Mouse (Mus musculus) megakaryocyte, embryonic 14.5 days (primary cell): ENCODE results near the gene Inpp5f. TPM values are rescaled to one million over a fixed set of nuclear protein-coding genes. Genes with fewer than 3 reads are reported as not detected.

Experiments
- H3K27me3 ChIP-seq: replicated peaks from 2 replicates; pipeline ENCODE3; 2012; ENCODE audit warnings: inconsistent platforms
- H3K36me3 ChIP-seq: replicated peaks from 2 replicates; pipeline ENCODE3; 2012; ENCODE audit warnings: low read length, inconsistent platforms, mixed read lengths
- H3K4me1 ChIP-seq: 2 replicates; pipeline ENCODE4 v1.6.1; 2012; ENCODE audit warnings: inconsistent platforms
- H3K4me3 ChIP-seq: replicated peaks from 2 replicates; pipeline ENCODE3; 2012; ENCODE audit warnings: moderate library complexity, mild to moderate bottlenecking, inconsistent platforms
- H3K9me3 ChIP-seq: 2 replicates; pipeline ENCODE4 v1.6.1; 2012; ENCODE audit warnings: inconsistent platforms
- FLI1 ChIP-seq: IDR thresholded peaks from 2 replicates; pipeline ENCODE4 v1.6.1; 2012; ENCODE audit warnings: low read length, inconsistent platforms, mixed read lengths
- GATA1 ChIP-seq: IDR thresholded peaks from 3 replicates; pipeline ENCODE4 v1.6.1; 2012; ENCODE audit warnings: mixed read lengths, low read length, inconsistent platforms, borderline replicate concordance
- polyA plus RNA-seq: library from polyadenylated mRNA; stranded (reverse); fragments of >175 nt; gene quantifications from 2 replicates; pipeline ENCODE4 v1.2.3, GENCODE M21; 2012; ENCODE audit warnings: low replicate concordance; ENCODE audit not compliant: insufficient read depth

Inpp5f gene
- polyA plus RNA-seq, 1 experiment = 0.51 TPM

DNA sequence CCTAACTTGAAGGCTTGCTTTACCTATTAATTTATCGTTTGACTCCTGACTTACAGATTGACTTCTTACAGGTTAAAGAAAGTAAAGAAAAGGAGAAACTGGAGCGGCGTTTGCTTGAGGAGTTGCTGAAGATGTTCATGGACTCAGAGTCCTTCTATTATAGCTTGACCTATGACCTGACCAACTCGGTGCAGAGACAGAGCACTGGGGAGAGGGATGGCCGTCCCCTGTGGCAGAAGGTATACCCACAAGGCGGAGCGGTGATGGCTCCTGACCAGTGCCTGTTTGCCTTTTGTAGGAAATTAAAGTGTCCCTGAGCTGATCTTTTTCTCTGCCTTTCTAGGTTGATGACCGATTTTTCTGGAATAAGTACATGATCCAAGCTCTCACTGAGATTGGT, 52.8 kb downstream of the Inpp5f start:
- no peaks in the 10 kb centered on the region for H3K27me3 ChIP-seq

DNA sequence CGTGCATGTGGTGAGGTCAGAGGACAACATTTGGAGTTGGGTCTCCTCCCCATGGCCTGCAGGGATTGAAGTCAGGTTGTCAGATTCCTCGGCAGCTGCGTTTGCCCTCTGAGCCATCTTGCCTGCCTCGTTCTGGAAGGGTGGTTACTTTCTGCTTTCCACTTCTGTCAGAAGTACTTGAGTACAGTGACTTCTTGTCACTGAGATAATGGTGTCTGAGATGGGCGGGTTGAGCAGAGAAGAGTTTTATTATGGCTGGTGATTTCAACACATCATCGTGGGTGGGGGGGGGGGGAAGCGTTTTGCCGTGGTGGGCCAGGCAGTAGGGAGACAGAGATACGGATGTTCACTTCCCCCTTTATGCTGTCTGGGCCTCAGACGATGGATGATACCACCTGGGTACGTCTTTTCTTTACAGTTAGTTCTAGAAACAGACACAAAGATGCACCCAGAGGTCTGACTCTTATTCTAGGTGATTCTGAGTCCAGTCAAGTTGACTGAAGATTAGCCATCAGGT, 53.8 kb downstream of the Inpp5f start:
- peaks cover 53% of the 10 kb centered on the region for H3K4me1 ChIP-seq
- peaks cover 67% of the 10 kb centered on the region for H3K36me3 ChIP-seq
- no peaks in the 10 kb centered on the region for H3K27me3 ChIP-seq
- H3K9me3 ChIP-seq = peaks cover 4% of the 10 kb centered on the region
- TF ChIP-seq FLI1 (no peak), GATA1 (no peak)
- no peak overlapping the region for H3K4me3 ChIP-seq

More for the DNA sequence above, 52.8 kb downstream of the Inpp5f start:
- TF ChIP-seq GATA1 (no peak), FLI1 (no peak)
- Histone ChIP-seq H3K4me3 (no peak overlapping the region), H3K36me3 (peaks cover 70% of the 10 kb centered on the region), H3K4me1 (peaks cover 44% of the 10 kb centered on the region), H3K9me3 (peaks cover 4% of the 10 kb centered on the region)

GRCm38 (mm10) chr7:128667788-128668187, 56.7 kb downstream of the Inpp5f start:
- peaks cover 66% of the 10 kb centered on the region for H3K36me3 ChIP-seq
- H3K4me1 ChIP-seq = peaks cover 77% of the 10 kb centered on the region

GRCm38 (mm10) chr7:128668831-128669230, 57.7 kb downstream of the Inpp5f start:
- Histone ChIP-seq H3K4me3 (no peak overlapping the region), H3K4me1 (peaks cover 87% of the 10 kb centered on the region), H3K27me3 (no peaks in the 10 kb centered on the region), H3K9me3 (peaks cover 4% of the 10 kb centered on the region), H3K36me3 (peaks cover 65% of the 10 kb centered on the region)
- TF ChIP-seq FLI1 (no peak), GATA1 (no peak)

More at GRCm38 (mm10) chr7:128667788-128668187, 56.7 kb downstream of the Inpp5f start:
- Histone ChIP-seq H3K9me3 (peaks cover 4% of the 10 kb centered on the region), H3K4me3 (no peak overlapping the region), H3K27me3 (no peaks in the 10 kb centered on the region)
- TF ChIP-seq FLI1 = no peak
- TF ChIP-seq GATA1 = no peak

- Histone ChIP-seq H3K9me3 (peaks cover 6% of the 10 kb centered on the region), H3K27me3 (no peaks in the 10 kb centered on the region), H3K4me3 (peak overlapping the region; percentile 87), H3K4me1 (peaks cover 64% of the 10 kb centered on the region), H3K36me3 (peaks cover 53% of the 10 kb centered on the region)
- TF ChIP-seq FLI1 (no peak), GATA1 (no peak)
Observed at GRCm38 (mm10) chr7:128671952-128672351, 60.8 kb downstream of the Inpp5f start.

DNA sequence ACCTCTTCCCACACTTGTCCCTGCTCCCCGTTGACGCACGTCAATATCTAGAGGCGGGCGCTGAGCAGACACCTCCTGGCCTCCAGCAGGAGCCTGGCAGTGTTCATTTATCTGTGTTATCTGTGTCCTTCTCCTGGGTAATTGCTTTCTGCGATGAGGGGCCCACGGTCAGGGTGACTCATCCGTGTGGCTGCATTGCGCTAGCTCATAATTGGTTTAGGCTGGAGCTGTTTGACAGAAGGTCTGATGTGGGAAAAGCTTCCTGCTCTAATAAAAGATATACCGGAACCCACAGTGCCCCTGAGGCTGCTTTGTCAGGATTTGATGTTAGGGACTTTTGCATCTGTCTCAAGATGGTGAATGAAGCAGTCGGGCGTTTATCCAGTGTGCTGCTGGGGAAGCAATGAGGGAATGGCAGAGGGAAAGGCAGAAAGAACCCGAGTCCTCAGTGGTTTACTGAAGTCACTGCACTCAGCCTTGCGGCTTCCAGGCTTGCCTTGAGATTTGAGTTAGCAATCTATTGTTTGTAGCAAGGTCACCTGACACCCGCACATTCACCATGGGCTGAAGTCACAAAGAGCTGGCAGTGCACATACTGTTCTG, 61.4 kb downstream of the Inpp5f start:
- peak overlapping the region; percentile 87 for H3K4me3 ChIP-seq
- no peaks in the 10 kb centered on the region for H3K27me3 ChIP-seq
- H3K4me1 ChIP-seq = peaks cover 63% of the 10 kb centered on the region
- TF ChIP-seq FLI1 (no peak), GATA1 (no peak)
- peaks cover 9% of the 10 kb centered on the region for H3K9me3 ChIP-seq
- H3K36me3 ChIP-seq = peaks cover 53% of the 10 kb centered on the region

- Histone ChIP-seq H3K36me3 (peaks cover 68% of the 10 kb centered on the region), H3K4me3 (no peak overlapping the region)
Observed at GRCm38 (mm10) chr7:128678546-128678945, 67.4 kb downstream of the Inpp5f start.

DNA sequence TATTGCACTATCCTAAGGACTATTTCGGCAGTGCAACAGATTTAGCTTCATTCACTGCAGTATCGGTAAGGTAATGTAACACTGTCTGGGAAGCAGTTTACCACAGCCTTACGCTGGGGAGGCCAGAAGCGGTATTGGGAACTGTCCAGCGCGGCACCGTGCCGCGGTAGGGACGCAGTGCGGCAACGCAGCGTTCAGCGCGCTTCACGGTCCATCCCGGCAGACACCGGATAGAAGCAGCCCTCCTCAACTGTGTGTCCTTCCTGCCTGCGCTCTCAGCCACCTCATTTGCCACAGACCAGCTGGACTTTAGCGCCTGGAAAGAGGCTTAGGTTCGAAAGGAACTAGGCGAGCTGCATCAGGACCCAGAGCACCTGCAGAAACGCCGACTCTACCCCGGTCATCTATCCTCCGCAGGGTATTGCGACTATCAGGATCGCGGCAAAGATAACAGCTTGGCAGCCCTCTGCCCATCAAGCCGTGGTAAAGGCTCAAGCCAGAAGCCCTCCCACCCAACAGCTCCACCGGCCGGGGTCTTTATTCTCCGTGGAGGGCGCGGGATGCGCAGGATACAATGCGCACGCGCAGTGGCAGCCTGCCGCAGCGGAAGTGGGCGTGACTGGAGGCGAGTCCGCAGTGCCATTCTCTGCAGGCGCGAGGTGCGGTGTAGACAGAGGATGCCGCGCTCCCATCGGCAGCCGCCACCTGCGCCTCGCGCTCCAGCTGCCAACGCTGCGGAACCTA, 76.9 kb downstream of the Inpp5f start:
- Histone ChIP-seq H3K36me3 (peaks cover 69% of the 10 kb centered on the region), H3K4me1 (peaks cover 36% of the 10 kb centered on the region), H3K27me3 (peaks cover 2% of the 10 kb centered on the region), H3K9me3 (peaks cover 8% of the 10 kb centered on the region; the same call in 1 of the 2 replicates), H3K4me3 (peak overlapping the region; percentile 90)
- no peak for TF ChIP-seq FLI1
- no peak for TF ChIP-seq GATA1

More at GRCm38 (mm10) chr7:128678546-128678945, 67.4 kb downstream of the Inpp5f start:
- H3K4me1 ChIP-seq = peaks cover 18% of the 10 kb centered on the region
- H3K9me3 ChIP-seq = peaks cover 13% of the 10 kb centered on the region
- TF ChIP-seq GATA1 = no peak
- no peak for TF ChIP-seq FLI1
- H3K27me3 ChIP-seq = no peaks in the 10 kb centered on the region

DNA sequence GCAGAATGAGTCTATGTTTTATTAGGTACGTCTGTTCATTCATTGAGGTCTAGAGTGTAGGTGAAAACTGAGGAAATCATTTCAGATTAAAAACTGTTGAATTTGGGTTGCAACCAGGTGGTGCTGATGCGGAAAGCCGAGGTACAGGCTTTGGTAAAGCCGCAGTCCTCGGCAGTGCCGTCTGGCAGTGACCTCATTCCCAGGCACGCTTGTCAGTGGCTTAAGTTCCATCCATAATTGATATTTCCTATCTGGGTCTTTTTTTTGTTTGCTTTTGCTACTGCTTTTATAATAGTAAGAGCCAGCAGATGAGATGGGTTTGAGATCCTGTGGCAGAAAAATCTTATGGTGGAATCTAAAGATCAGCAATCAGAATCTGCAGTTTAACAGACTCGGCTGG, 78.2 kb downstream of the Inpp5f start:
- Histone ChIP-seq H3K27me3 (peaks cover 2% of the 10 kb centered on the region), H3K9me3 (peaks cover 4% of the 10 kb centered on the region; the same call in 1 of the 2 replicates), H3K4me1 (peaks cover 36% of the 10 kb centered on the region), H3K4me3 (no peak overlapping the region), H3K36me3 (peaks cover 74% of the 10 kb centered on the region)
- no peak for TF ChIP-seq FLI1
- TF ChIP-seq GATA1 = no peak

DNA sequence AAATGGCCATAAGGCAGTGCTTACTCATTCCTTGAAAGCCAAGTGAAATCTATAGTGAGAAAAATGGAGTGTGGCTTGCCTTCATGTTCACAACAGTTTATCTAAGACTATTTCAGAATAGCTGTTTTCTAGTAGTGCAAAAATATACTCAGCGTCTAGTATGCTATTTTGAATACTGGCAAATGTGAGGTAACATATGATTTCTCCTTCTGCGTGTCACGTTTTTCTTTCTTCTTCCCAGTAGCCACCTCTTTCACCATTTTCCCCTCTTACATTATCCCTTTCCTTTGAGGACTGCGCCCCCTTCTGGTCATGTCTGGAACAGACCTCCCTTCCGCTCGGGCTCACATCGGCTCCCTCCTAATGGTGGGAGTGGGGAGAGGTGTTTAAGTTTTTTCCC, 78.9 kb downstream of the Inpp5f start:
- H3K4me3 ChIP-seq = no peak overlapping the region
- TF ChIP-seq GATA1 (no peak), FLI1 (no peak)
- peaks cover 35% of the 10 kb centered on the region for H3K4me1 ChIP-seq
- H3K9me3 ChIP-seq = peaks cover 4% of the 10 kb centered on the region; the same call in 1 of the 2 replicates
- peaks cover 74% of the 10 kb centered on the region for H3K36me3 ChIP-seq
- H3K27me3 ChIP-seq = peaks cover 2% of the 10 kb centered on the region
